Mouse (Mus musculus) forebrain, embryonic 10.5 days (tissue): ENCODE measurements around the gene Pkp1. TPM values are rescaled to one million over a fixed set of nuclear protein-coding genes. Genes with fewer than 3 reads are reported as not detected.

Source experiments
- DNase-seq: peaks from one replicate; pipeline ENCODE4 v3.0.0-alpha.2; 2017; ENCODE audit warnings: low spot score; ENCODE audit errors: extremely low spot score
- H3K27ac ChIP-seq: fragments of 300-500 bp; sonication (generic); 2 replicates; pipeline ENCODE4 v1.5.1; 2016; ENCODE audit warnings: mild to moderate bottlenecking
- H3K27me3 ChIP-seq: fragments of 300-500 bp; sonication (generic); 2 replicates; pipeline ENCODE4 v1.6.1; 2016; ENCODE audit warnings: mild to moderate bottlenecking; ENCODE audit not compliant: poor library complexity, severe bottlenecking
- H3K36me3 ChIP-seq: fragments of 300-500 bp; sonication (generic); replicated peaks from 2 replicates; pipeline ENCODE4 v1.6.1; 2016; ENCODE audit warnings: mild to moderate bottlenecking, moderate library complexity
- H3K4me1 ChIP-seq: fragments of 300-500 bp; sonication (generic); 2 replicates; pipeline ENCODE4 v1.6.1; 2016
- H3K4me3 ChIP-seq: fragments of 300-500 bp; sonication (generic); 2 replicates; pipeline ENCODE4 v1.5.1; 2016; ENCODE audit warnings: mild to moderate bottlenecking, moderate library complexity
- H3K9me3 ChIP-seq: fragments of 300-500 bp; sonication (generic); 2 replicates; pipeline ENCODE4 v1.6.1; 2016; ENCODE audit warnings: mild to moderate bottlenecking, moderate library complexity
- WGBS: fragments of 180-500 bp; shearing (Covaris S2); methylation state at CpG from one replicate; pipeline ENCODE4 v1.1.7; 2016; 5-methylcytosine and 5-hydroxymethylcytosine counted together
- polyA plus RNA-seq: library from polyadenylated mRNA; unstranded; fragments of >200 nt; fragmentation: Nextera tagmentation; extraction: Ambion mirVana; gene quantifications from 2 replicates; pipeline ENCODE4 v1.2.1, GENCODE M21; 2016

Gene Pkp1
- polyA plus RNA-seq, 1 experiment from 2014 or later: 0.07 TPM

DNA sequence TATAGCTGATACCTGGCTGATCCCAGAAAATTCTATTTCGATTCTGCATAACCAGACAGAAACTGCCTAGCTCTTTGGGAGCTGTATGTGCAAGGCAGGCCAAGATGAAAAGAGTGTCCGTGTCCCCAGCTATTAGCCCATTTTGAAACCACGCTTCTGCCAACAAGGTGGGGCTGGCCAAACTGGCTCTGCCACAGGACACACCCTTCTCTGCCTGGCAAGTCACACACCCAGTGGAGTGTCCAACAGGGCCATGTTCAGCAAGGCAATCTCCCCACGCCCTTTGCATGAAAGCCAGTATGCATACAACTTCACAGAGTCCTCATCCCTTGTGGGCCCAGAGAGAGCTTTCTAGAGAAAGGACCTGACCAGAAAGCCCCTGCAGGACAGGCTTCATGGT is 23.6 kb downstream of the Pkp1 start:
- peaks cover 5% of the 10 kb centered on the region; the same call in 1 of the 2 replicates for H3K4me1 ChIP-seq
- WGBS: 92% methylated on average over 4 of the region's 4 CpGs

DNA sequence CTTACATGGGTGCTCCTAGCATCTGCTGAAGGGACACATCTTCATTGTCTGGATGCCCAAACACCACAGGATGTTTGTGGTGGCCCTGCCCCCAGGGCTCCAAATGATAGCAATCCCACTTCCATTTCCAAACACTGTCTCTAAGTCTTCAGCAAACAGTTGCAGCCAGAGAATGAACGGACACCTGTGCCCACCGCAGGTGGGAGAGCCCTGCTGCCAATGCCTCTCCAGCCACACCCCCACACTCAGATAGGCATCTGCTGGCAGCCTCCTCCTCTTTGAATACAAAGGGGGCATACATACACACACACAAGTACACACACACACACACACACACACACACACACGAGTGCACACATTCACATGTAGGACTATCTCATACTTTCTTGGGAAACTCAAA is 25.6 kb downstream of the Pkp1 start:
- no peak for DNase-seq
- 91% methylated on average over 3 of the region's 3 CpGs for WGBS
- H3K27ac ChIP-seq: no peak overlapping the region
- no peak overlapping the region for H3K4me3 ChIP-seq
- no peaks in the 10 kb centered on the region for H3K9me3 ChIP-seq
- no peaks in the 10 kb centered on the region for H3K36me3 ChIP-seq
- no peaks in the 10 kb centered on the region for H3K4me1 ChIP-seq
- peaks cover 9% of the 10 kb centered on the region; the same call in 1 of the 2 replicates for H3K27me3 ChIP-seq

More for the DNA sequence above, 23.6 kb downstream of the Pkp1 start:
- Histone ChIP-seq H3K4me3 (no peak overlapping the region), H3K36me3 (no peaks in the 10 kb centered on the region), H3K27me3 (peaks cover 20% of the 10 kb centered on the region), H3K27ac (no peak overlapping the region), H3K9me3 (no peaks in the 10 kb centered on the region)
- no peak for DNase-seq

DNA sequence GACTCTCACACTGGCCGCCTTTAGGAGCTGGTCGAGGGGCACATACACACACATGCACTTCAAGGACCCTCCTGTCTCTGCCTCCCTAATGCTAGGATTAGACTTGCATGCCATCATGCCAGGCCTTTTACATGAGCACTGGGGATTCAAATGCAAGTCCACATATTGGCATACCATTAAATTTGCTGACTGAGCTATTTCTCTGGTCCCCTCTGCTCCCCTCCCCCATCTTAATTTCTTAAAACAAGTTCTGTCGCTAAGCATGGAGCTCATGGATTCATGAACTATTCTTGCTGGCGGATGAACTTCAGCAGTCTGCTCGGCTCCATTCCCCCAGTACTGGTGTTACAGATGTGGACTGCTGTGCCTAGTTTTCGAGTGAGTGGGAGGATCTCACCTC is 26.2 kb downstream of the Pkp1 start:
- Histone ChIP-seq H3K4me3 (no peak overlapping the region), H3K9me3 (no peaks in the 10 kb centered on the region), H3K4me1 (no peaks in the 10 kb centered on the region), H3K27me3 (peaks cover 9% of the 10 kb centered on the region; the same call in 1 of the 2 replicates), H3K27ac (no peak overlapping the region), H3K36me3 (no peaks in the 10 kb centered on the region)
- 87% methylated on average over 6 of the region's 6 CpGs for WGBS
- no peak for DNase-seq

DNA sequence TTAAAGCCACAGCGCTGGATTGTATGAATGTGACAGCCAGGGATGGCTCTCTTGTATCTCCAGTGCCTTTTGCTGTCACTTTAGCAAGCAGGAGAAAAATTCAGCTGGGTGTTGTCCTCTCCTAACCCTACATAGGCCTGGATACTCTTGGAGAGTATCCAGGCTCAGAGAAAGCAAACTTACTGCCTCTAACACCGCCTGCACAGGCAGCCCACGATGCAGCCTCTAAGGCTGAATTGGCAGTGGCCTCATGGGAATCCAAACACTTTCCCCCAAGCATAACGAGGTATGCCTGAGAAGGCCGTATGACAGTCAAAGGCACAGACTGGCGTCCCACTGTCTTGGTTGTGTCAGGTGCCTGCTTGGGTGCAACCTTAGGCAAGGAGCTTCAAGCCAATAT is 26.8 kb downstream of the Pkp1 start:
- no peaks in the 10 kb centered on the region for H3K9me3 ChIP-seq
- WGBS: 84% methylated on average over 6 of the region's 6 CpGs
- DNase-seq: no peak
- H3K27me3 ChIP-seq: peaks cover 9% of the 10 kb centered on the region; the same call in 1 of the 2 replicates
- no peaks in the 10 kb centered on the region for H3K4me1 ChIP-seq
- no peak overlapping the region for H3K4me3 ChIP-seq
- no peaks in the 10 kb centered on the region for H3K36me3 ChIP-seq
- H3K27ac ChIP-seq: no peak overlapping the region

DNA sequence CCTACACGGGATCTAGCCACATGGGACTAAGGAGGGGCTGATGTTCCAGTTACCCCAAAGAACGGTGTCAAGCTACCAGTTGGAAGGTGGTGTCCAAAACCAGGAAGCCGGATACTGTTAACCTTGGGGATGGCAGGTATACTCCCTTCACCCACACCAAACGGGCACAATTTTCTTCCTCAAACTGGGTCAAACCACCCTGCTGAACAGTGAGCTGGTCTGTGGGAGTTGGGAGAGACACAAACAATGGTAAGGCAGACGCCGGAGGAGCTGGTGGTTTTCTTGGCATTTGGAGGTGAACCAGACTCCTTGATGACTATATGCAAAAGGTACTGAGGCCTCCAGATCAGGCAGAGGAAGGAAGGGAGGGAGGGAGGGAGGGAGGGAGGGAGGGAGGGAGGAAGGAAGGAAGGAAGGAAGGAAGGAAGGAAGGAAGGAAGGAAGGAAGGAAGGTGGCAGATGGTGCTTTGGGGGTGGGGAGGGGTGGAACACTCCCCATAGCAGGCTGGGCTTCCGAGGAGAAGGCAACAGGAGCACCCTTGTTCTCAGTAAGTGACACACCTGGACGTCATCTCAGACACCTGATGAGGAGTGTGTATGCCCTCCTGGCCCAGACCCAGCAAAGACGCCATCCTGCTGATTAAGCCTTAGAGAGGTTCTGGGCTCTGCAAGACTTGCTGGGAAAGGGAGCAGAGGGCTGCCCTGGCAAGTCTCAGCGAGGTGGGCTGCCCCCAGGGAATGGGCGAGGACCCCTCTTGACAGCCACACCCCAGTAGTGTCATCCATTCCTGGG is 27.4 kb downstream of the Pkp1 start:
- Histone ChIP-seq H3K27ac (no peak overlapping the region), H3K4me1 (no peaks in the 10 kb centered on the region), H3K9me3 (no peaks in the 10 kb centered on the region), H3K27me3 (peaks cover 9% of the 10 kb centered on the region; the same call in 1 of the 2 replicates), H3K36me3 (no peaks in the 10 kb centered on the region), H3K4me3 (no peak overlapping the region)
- no peak for DNase-seq
- 73% methylated on average over 11 of the region's 11 CpGs for WGBS

DNA sequence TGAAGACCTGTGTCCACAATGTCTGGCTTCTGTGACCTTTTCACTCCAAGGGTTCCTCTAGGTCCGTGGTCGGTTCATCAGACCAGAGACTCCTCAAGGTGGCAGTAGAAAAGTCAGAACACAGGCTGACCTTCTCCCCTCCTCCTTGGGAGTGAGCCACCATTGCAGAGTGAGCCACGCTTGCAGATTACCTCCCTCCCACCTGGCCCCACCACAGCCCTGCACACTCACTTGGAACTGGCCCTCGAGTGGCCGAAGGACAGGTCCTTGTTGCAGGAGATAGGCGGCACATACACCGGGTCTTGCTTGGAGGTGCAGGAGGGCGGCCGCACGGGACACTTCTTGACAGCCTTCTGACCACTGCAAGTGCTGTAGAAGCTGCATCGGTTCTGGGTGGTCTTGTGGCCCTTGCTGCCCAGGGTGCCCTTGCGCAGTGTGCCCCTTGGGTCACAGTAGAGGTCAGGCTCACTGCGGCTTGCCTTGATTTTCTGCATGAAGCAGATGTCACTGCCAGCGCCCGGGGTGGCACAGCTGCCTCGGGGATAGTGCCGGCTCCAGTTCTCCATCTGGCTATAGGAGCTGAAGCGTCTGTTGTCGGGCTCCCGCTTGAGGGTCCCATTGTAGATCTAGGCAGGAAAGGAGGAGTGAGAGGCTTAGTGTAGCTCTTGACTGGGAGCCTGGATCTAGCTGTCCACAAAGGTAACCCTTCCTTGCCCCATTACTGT is 29.4 kb downstream of the Pkp1 start:
- Histone ChIP-seq H3K27me3 (peaks cover 4% of the 10 kb centered on the region; the same call in 1 of the 2 replicates), H3K9me3 (no peaks in the 10 kb centered on the region), H3K36me3 (no peaks in the 10 kb centered on the region), H3K27ac (no peak overlapping the region), H3K4me1 (no peaks in the 10 kb centered on the region), H3K4me3 (no peak overlapping the region)
- WGBS: 81% methylated on average over 20 of the region's 20 CpGs
- DNase-seq: no peak

DNA sequence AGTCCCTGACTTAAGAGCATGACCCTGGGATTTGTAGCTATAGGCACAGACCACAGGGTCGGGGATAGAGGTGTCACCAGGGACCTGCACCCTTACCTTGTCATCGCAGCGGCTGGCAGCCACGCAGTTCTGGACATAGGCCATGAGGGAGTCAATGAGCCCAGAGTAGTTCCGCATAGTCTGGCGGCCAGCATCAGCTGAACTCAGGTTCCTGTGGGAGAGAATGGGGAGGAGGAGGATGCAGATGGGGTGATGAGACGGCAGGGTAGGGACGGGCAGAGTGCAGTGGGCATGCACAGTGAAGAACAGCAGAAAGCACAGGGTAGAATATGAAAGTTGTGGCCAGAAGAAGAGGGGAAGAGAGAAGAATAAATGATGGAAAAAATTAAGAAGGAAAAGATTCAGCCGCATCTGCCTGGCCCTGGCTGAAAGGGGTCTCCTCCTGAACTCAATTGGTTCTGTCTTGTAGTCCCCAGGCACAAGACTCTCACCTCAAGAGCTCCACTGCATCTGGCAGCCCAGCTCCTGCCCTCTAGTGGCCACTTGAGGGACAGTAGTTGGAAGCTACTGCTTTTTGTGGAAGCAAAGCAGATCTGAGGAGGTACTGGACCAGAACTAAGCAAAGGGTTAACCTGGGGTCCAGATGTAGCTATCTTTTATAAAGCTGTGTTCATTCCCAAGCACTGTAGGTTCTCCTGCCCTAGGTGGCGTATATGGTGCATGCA is 36.5 kb downstream of the Pkp1 start:
- Histone ChIP-seq H3K9me3 (no peaks in the 10 kb centered on the region), H3K27ac (no peak overlapping the region), H3K27me3 (no peaks in the 10 kb centered on the region), H3K36me3 (no peaks in the 10 kb centered on the region), H3K4me3 (no peak overlapping the region), H3K4me1 (no peaks in the 10 kb centered on the region)
- peak; percentile 66 for DNase-seq
- WGBS: 72% methylated on average over 10 of the region's 10 CpGs

DNA sequence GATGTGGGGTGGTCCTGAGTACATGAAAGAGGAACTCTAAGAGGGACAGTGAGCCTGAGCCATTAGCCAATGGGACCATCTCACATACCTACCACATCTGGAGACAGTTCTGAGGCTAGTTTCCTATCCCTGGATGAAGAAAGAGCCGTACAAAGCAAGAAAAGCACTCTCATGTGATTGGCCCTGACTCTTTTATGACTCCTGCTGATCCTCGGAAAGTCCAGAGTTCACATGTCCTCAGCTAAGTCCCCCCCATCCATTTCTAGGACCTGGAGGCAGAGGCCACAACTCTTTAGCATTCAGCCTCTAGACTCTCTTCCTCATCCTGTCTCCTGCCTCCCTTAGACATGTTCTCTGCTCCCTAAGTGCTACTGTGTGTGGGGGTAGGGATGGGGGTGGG is 41.8 kb downstream of the Pkp1 start:
- H3K9me3 ChIP-seq: no peaks in the 10 kb centered on the region
- 80% methylated on average over 2 of the region's 2 CpGs for WGBS
- no peaks in the 10 kb centered on the region for H3K4me1 ChIP-seq
- no peaks in the 10 kb centered on the region for H3K36me3 ChIP-seq
- H3K4me3 ChIP-seq: no peak overlapping the region
- H3K27me3 ChIP-seq: no peaks in the 10 kb centered on the region
- no peak for DNase-seq
- no peak overlapping the region for H3K27ac ChIP-seq

DNA sequence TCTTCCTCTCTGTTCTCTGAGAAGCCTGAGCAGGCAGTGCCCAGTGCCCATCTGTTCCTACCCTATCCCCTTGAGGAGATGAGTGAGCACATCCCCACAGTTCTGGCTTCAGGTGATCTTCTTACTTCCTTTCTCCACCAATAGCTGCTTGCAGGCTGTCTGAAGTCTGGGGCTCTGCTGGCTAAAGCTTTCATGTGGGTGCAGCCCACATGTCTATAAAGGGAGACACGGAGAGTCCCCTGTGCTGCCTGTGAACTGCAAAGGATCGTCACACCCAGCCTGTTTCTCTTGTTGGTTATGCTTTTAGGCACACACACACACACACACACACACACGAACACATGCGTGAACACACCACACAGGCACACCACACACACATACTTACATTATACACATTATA is 46.0 kb downstream of the Pkp1 start:
- no peak for DNase-seq
- Histone ChIP-seq H3K4me3 (no peak overlapping the region), H3K36me3 (no peaks in the 10 kb centered on the region), H3K4me1 (no peaks in the 10 kb centered on the region), H3K27ac (no peak overlapping the region), H3K9me3 (no peaks in the 10 kb centered on the region), H3K27me3 (0 out of 2 replicates have a peak, but pooled peaks cover 7% of the 10 kb centered on the region)
- WGBS: 91% methylated on average over 4 of the region's 4 CpGs

DNA sequence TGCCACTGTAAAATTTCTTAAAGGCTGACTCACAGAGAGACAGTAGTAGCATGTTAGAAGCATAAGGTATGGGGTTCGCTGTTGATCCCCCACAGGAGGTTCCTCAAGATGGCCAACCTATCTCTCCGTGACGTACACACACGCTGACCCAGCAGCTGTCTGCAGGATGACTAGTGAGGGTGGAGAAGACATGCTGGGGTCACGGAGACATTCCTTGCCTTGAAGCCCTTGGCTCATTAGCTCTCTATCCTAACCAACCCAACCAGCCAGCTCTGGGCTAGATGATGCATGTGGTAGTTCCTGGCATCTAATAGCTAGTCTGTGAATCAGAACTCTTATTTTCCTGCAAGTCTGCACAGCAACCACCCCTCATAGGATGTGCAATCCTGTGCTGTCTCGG is 50.4 kb downstream of the Pkp1 start:
- no peaks in the 10 kb centered on the region for H3K4me1 ChIP-seq
- 90% methylated on average over 6 of the region's 6 CpGs for WGBS
- no peaks in the 10 kb centered on the region for H3K9me3 ChIP-seq
- H3K27ac ChIP-seq: no peak overlapping the region
- no peaks in the 10 kb centered on the region for H3K36me3 ChIP-seq
- no peak for DNase-seq
- peaks cover 29% of the 10 kb centered on the region for H3K27me3 ChIP-seq
- H3K4me3 ChIP-seq: no peak overlapping the region

DNA sequence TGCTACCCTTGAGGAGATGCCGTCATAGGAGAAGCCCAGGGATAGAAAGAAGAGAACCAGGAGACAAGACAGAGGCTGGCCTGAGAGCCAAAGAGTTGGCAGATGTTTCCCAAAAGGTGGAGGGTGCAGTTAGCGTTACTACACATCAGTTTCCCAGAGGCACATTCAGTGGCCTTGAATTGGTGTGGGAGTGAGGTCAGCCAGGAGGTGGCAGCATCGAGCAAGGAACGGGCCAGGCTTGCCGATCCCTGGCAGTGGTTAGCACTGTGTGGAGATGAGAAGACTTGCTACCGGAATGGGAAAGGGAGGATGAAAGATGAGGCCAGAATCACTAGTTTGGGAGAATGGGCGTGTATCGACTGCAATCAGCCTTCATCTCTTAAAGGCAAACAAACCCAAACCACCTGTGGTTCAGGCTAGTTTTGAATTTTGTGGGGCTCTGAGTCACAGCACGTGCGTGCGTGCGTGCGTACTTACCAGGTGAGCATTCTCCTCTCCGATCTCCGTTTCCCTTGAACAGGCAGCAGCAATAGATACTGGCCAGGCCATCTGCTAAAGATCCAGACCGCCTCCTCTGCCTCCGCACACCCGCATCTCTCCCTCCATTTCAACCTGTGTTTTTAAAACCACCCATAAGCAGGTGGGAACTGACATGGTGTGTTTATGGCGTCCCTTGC is 53.4 kb downstream of the Pkp1 start:
- Histone ChIP-seq H3K4me3 (no peak overlapping the region), H3K9me3 (no peaks in the 10 kb centered on the region), H3K27me3 (peaks cover 29% of the 10 kb centered on the region), H3K4me1 (no peaks in the 10 kb centered on the region), H3K36me3 (no peaks in the 10 kb centered on the region), H3K27ac (no peak overlapping the region)
- 50% methylated on average over 19 of the region's 19 CpGs for WGBS
- DNase-seq: peak; percentile 84

DNA sequence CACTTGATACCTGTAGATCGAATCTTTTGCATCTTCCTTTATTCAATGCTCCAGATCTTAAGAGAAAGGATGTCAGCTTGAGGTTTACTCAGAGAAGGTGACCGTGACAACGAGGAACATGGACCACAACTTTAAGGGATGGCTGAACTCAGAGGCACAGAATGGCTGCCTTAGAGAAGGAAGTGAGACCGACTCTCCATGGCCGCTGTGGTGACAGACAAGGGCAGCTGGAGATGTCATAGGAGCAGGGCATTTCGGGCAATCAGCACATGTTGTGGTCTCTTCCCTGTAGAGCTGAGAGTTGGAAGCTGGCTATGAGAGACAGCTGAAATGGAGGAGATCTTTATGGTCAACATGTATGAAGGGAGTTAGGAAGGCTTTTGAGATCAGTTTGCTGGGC is 54.2 kb downstream of the Pkp1 start:
- Histone ChIP-seq H3K27ac (no peak overlapping the region), H3K4me3 (no peak overlapping the region), H3K27me3 (peaks cover 29% of the 10 kb centered on the region), H3K9me3 (no peaks in the 10 kb centered on the region), H3K36me3 (no peaks in the 10 kb centered on the region), H3K4me1 (no peaks in the 10 kb centered on the region)
- WGBS: 90% methylated on average over 6 of the region's 6 CpGs
- DNase-seq: no peak
